Mouse (Mus musculus): Measurements from ENCODE around the gene Stx1a. TPM values are rescaled to one million over a fixed set of nuclear protein-coding genes. Genes with fewer than 3 reads are reported as not detected.

Gene Stx1a
- polyA plus RNA-seq, 1 experiment from 2014 or later: 12.1 TPM

DNA sequence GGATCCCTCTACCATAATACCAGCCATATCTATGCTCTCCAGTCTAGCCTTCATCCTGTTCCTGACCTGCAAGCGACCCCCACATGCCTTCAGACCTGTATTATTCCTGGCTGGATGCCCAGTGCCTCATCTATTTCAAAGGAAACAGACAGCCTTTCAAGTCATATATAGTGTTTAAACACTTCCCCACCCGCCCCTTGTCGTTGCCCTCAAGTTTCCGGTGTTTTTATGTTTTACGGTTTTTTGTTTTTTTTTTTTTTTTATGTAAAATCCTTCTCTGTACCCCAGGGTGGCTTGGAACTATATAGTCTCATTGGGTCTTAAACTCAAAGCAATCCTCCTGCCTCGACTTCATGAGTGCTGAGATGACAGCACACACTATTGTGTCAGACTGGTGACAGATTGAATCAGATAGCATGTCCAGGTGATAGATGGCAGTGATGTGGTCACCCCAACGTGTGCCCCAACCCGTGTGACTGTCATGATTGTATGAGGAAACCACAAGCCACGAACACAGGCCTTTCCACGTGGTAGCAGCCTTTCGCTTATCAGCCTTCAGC lies 1.5 kb downstream of the Stx1a start:
- WGBS: 34% methylated on average over 11 of the region's 11 CpGs
- Histone ChIP-seq H3K36me3 (no peaks in the 10 kb centered on the region), H3K27me3 (replicated peaks) (no peaks in the 10 kb centered on the region), H3K4me3 (peak overlapping the region; percentile 76), H3K4me1 (replicated peaks) (peaks cover 52% of the 10 kb centered on the region), H3K27ac (ENCODE audit: poor library complexity, severe bottlenecking) (peak overlapping the region; percentile 75; the same call in 1 of the 2 replicates), H3K9ac (peak overlapping the region; percentile 84), H3K9me3 (replicated peaks) (no peaks in the 10 kb centered on the region), H3K4me2 (peak overlapping the region; percentile 95)
- no peak for ATAC-seq (ENCODE audit: insufficient number of reproducible peaks, low FRiP score)

DNA sequence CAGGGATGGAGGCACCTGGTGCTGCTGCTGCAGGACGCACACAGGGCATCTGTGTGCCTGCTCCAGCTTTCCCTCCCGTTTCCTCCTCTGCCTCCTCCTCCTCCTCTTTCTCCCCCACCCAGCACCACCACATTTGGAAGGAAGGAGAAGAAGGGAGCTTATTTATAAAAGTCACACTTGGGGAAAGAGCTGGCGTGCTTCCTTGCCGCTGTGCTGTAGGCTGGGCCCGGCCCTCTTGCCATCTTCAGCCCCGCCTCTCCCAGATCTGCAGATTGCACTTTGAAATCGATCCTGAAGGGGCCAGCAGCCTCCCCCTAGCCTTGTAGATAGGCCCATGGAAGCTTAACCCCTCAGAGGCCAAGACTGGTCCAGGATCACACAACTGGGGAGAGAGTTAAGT lies 2.6 kb downstream of the Stx1a start:
- Histone ChIP-seq H3K4me3 (peak overlapping the region; percentile 76), H3K4me1 (replicated peaks) (peaks cover 52% of the 10 kb centered on the region), H3K9me3 (replicated peaks) (no peaks in the 10 kb centered on the region), H3K9ac (peak overlapping the region; percentile 34; the same call in 1 of the 2 replicates), H3K4me2 (peak overlapping the region; percentile 95), H3K27me3 (replicated peaks) (no peaks in the 10 kb centered on the region), H3K36me3 (0 out of 2 replicates have a peak, but pooled peaks cover 4% of the 10 kb centered on the region), H3K27ac (ENCODE audit: poor library complexity, severe bottlenecking) (no peak overlapping the region)
- ATAC-seq (ENCODE audit: insufficient number of reproducible peaks, low FRiP score): no peak
- 22% methylated on average over 7 of the region's 7 CpGs for WGBS

GRCm38 (mm10) chr5:135029007-135029854 lies 5.9 kb downstream of the Stx1a start:
- peak; percentile 54; the same call in 1 of the 2 replicates for ATAC-seq (ENCODE audit: insufficient number of reproducible peaks, low FRiP score)
- Histone ChIP-seq H3K4me3 (0 out of 2 replicates have a peak overlapping the region, but pooled peaks have one; percentile 4), H3K36me3 (peaks cover 17% of the 10 kb centered on the region), H3K4me2 (peak overlapping the region; percentile 51), H3K27ac (ENCODE audit: poor library complexity, severe bottlenecking) (peak overlapping the region; percentile 50), H3K4me1 (replicated peaks) (peaks cover 34% of the 10 kb centered on the region), H3K9me3 (replicated peaks) (peaks cover 6% of the 10 kb centered on the region; the same call in 1 of the 2 replicates), H3K9ac (no peak overlapping the region), H3K27me3 (replicated peaks) (no peaks in the 10 kb centered on the region)
- 37% methylated on average over 18 of the region's 18 CpGs for WGBS

DNA sequence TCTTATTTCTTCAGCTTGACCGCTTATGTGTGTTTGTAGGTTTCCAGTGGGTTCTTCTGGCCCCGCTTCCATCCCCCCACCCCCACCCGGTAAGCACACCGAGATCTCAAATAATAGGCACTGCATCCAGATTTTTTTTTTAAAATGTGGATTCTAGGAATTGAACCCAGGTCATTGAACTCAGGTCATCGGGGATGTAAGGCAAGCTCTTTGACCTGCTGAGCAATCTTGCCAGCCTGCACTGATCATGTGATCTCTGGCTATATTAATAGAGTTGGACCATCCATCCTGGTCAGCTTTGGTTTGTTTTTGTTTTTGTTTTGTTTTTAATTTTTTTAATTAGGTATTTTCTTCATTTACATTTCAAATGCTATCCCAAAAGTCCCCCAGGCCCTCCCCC lies 9.3 kb downstream of the Stx1a start:
- peaks cover 28% of the 10 kb centered on the region for H3K36me3 ChIP-seq
- H3K9me3 ChIP-seq (replicated peaks): peaks cover 12% of the 10 kb centered on the region; the same call in 1 of the 2 replicates
- 82% methylated on average over 5 of the region's 5 CpGs for WGBS
- H3K4me2 ChIP-seq: no peak overlapping the region
- ATAC-seq (ENCODE audit: insufficient number of reproducible peaks, low FRiP score): no peak
- no peak overlapping the region for H3K4me3 ChIP-seq
- no peak overlapping the region for H3K27ac ChIP-seq (ENCODE audit: poor library complexity, severe bottlenecking)
- H3K4me1 ChIP-seq (replicated peaks): peaks cover 19% of the 10 kb centered on the region
- H3K9ac ChIP-seq: no peak overlapping the region
- H3K27me3 ChIP-seq (replicated peaks): no peaks in the 10 kb centered on the region

- WGBS: 92% methylated on average over 2 of the region's 2 CpGs
- H3K36me3 ChIP-seq: peaks cover 48% of the 10 kb centered on the region
- no peak overlapping the region for H3K27ac ChIP-seq (ENCODE audit: poor library complexity, severe bottlenecking)
- no peak overlapping the region for H3K4me2 ChIP-seq
- H3K27me3 ChIP-seq (replicated peaks): no peaks in the 10 kb centered on the region
- peaks cover 12% of the 10 kb centered on the region; the same call in 1 of the 2 replicates for H3K9me3 ChIP-seq (replicated peaks)
- no peak overlapping the region for H3K9ac ChIP-seq
- no peak overlapping the region for H3K4me3 ChIP-seq
- H3K4me1 ChIP-seq (replicated peaks): peaks cover 9% of the 10 kb centered on the region
- ATAC-seq (ENCODE audit: insufficient number of reproducible peaks, low FRiP score): no peak
Observed at GRCm38 (mm10) chr5:135034593-135034992, 11.3 kb downstream of the Stx1a start.

GRCm38 (mm10) chr5:135035608-135036359 lies 12.5 kb downstream of the Stx1a start:
- Histone ChIP-seq H3K27me3 (replicated peaks) (no peaks in the 10 kb centered on the region), H3K4me2 (no peak overlapping the region), H3K9ac (no peak overlapping the region), H3K4me3 (no peak overlapping the region), H3K27ac (ENCODE audit: poor library complexity, severe bottlenecking) (no peak overlapping the region), H3K9me3 (replicated peaks) (peaks cover 12% of the 10 kb centered on the region; the same call in 1 of the 2 replicates), H3K36me3 (peaks cover 45% of the 10 kb centered on the region), H3K4me1 (replicated peaks) (peaks cover 20% of the 10 kb centered on the region)
- no peak for ATAC-seq (ENCODE audit: insufficient number of reproducible peaks, low FRiP score)
- 51% methylated on average over 18 of the region's 18 CpGs for WGBS

GRCm38 (mm10) chr5:135037946-135038345 lies 14.7 kb downstream of the Stx1a start:
- H3K27me3 ChIP-seq (replicated peaks): no peaks in the 10 kb centered on the region
- H3K4me1 ChIP-seq (replicated peaks): peaks cover 23% of the 10 kb centered on the region
- ATAC-seq (ENCODE audit: insufficient number of reproducible peaks, low FRiP score): no peak
- no peak overlapping the region for H3K4me3 ChIP-seq
- WGBS: 77% methylated on average over 3 of the region's 3 CpGs
- H3K9me3 ChIP-seq (replicated peaks): peaks cover 12% of the 10 kb centered on the region; the same call in 1 of the 2 replicates
- H3K36me3 ChIP-seq: peaks cover 55% of the 10 kb centered on the region
- H3K27ac ChIP-seq (ENCODE audit: poor library complexity, severe bottlenecking): no peak overlapping the region
- H3K4me2 ChIP-seq: no peak overlapping the region
- H3K9ac ChIP-seq: no peak overlapping the region

DNA sequence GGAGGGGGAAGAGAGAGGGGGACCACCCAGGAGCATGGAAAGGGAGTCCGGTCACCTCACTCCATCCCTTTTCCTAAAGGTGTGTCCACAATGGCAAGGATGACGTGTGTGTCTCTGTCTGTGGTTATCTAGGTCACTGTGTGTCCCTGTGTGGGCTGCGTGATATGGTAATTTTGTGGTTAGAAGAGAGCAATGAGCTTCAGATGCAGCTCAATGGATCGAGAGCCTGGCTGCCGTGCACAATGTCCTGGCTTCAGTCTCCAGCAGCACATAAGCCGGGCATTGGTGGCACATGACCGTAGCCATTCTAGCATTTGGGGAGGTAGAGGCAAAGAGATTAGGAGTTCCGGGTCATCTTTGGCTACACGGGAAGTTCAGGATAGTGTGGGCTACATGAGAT lies 16.3 kb downstream of the Stx1a start:
- 0 out of 2 replicates have a peak, but pooled peaks cover 3% of the 10 kb centered on the region for H3K9me3 ChIP-seq (replicated peaks)
- H3K4me3 ChIP-seq: no peak overlapping the region
- no peak overlapping the region for H3K27ac ChIP-seq (ENCODE audit: poor library complexity, severe bottlenecking)
- no peak for ATAC-seq (ENCODE audit: insufficient number of reproducible peaks, low FRiP score)
- peak overlapping the region; percentile 42 for H3K9ac ChIP-seq
- 80% methylated on average over 9 of the region's 9 CpGs for WGBS
- H3K4me2 ChIP-seq: no peak overlapping the region
- H3K36me3 ChIP-seq: peaks cover 52% of the 10 kb centered on the region
- no peaks in the 10 kb centered on the region for H3K27me3 ChIP-seq (replicated peaks)
- peaks cover 23% of the 10 kb centered on the region for H3K4me1 ChIP-seq (replicated peaks)

DNA sequence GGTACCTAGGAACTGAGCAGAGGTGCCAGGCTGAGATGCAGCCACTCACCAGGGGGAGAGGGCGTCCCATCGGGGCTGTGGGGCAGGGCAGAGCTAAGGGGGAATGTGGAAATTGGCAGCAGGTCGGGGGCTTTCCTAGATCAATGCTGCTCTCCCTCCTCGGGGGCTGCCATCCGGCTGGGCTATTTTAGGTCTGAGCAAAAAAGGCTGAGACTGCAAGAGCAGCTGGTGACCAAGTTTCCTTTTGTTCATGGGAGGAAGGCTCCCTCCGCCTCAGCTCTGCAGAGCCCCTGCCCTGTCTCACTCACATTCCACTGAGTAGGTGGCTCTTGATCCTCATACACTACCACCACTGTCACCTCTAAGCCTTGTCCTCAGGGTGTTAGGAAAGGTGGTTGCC lies 16.8 kb downstream of the Stx1a start:
- no peaks in the 10 kb centered on the region for H3K9me3 ChIP-seq (replicated peaks)
- 25% methylated on average over 6 of the region's 6 CpGs for WGBS
- peaks cover 56% of the 10 kb centered on the region for H3K36me3 ChIP-seq
- H3K4me1 ChIP-seq (replicated peaks): peaks cover 23% of the 10 kb centered on the region
- no peak for ATAC-seq (ENCODE audit: insufficient number of reproducible peaks, low FRiP score)
- no peak overlapping the region for H3K27ac ChIP-seq (ENCODE audit: poor library complexity, severe bottlenecking)
- H3K4me3 ChIP-seq: no peak overlapping the region
- H3K9ac ChIP-seq: peak overlapping the region; percentile 42
- H3K4me2 ChIP-seq: no peak overlapping the region
- no peaks in the 10 kb centered on the region for H3K27me3 ChIP-seq (replicated peaks)

- no peak overlapping the region for H3K27ac ChIP-seq (ENCODE audit: poor library complexity, severe bottlenecking)
- H3K27me3 ChIP-seq (replicated peaks): no peaks in the 10 kb centered on the region
- peaks cover 18% of the 10 kb centered on the region for H3K4me1 ChIP-seq (replicated peaks)
- no peaks in the 10 kb centered on the region for H3K9me3 ChIP-seq (replicated peaks)
- H3K4me3 ChIP-seq: no peak overlapping the region
- ATAC-seq (ENCODE audit: insufficient number of reproducible peaks, low FRiP score): no peak
- peak overlapping the region; percentile 42; the same call in 1 of the 2 replicates for H3K9ac ChIP-seq
- no peak overlapping the region for H3K4me2 ChIP-seq
- peaks cover 63% of the 10 kb centered on the region for H3K36me3 ChIP-seq
- 33% methylated on average over 11 of the region's 11 CpGs for WGBS
Observed at GRCm38 (mm10) chr5:135040777-135041176, 17.5 kb downstream of the Stx1a start.

All from heart, embryonic 12.5 days (tissue).